Mouse (Mus musculus): ENCODE data around the gene Tbc1d25.
A peak's percentile ranks its signal among the peaks of the same experiment; 100 is the strongest.

Tbc1d25 gene

DNA sequence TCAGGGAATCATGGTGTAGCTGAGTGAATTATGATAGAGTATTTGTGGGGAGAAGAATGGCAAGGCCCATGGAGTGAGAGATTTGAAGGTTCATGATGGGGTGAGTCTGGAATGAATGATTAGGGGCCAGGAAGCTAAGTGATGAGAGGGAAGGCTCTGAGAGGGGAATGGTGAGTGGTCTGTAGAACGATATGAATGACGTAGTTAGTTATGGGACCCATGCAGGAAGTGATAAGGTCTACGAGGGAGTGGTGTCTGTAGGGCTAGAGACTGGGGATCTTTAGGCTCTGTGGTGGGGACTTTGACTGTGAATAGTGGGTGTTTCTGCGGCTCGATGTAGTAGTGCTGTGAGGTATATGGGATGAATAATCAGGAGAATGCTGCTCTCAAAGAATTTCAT, 3.7 kb upstream of the Tbc1d25 start:
- no peak for DNase-seq (ENCODE audit: low spot score in 2 of 2)

GRCm38 (mm10) chrX:8178871-8179270, 2.9 kb upstream of the Tbc1d25 start:
- no peak for DNase-seq (ENCODE audit: low spot score in 2 of 2)

GRCm38 (mm10) chrX:8175169-8175503, 845 bp downstream of the Tbc1d25 start:
- no peak for DNase-seq (ENCODE audit: low spot score in 2 of 2)

- DNase-seq (ENCODE audit: low spot score in 2 of 2), result peak; percentile 44 to 57
Observed at GRCm38 (mm10) chrX:8167716-8168647, 8.0 kb downstream of the Tbc1d25 start.

GRCm38 (mm10) chrX:8164471-8164870, 11.5 kb downstream of the Tbc1d25 start:
- no peak for DNase-seq (ENCODE audit: low spot score in 2 of 2)

DNA sequence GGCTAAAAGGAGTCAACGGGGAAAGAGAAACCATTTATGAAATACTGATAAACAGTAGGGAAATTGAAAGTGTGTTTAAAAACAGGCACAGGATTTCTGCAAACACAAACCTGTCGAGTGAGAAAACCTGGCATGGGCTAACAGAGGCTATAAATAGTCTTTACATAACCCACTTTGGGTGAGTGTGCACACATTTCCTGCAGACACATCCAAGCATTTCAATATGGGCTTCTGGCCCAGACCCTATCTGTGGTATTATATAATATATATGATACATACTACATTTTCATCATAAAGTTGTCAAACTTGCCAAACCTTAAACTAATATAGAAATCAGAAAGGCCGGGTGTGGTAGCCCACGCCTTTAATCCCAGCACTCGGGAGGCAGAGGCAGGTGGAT, 12.9 kb downstream of the Tbc1d25 start:
- no peak for DNase-seq (ENCODE audit: low spot score in 2 of 2)

- peak; percentile 86 to 90 for DNase-seq (ENCODE audit: low spot score in 2 of 2)
Observed at GRCm38 (mm10) chrX:8145153-8145991, 30.6 kb downstream of the Tbc1d25 start, which contains the start of gene Rbm3. Rbm3 (minus strand) TSS chrX:8145880.

- DNase-seq (ENCODE audit: low spot score in 2 of 2), result no peak
Observed at GRCm38 (mm10) chrX:8143750-8144149, 32.2 kb downstream of the Tbc1d25 start.

DNA sequence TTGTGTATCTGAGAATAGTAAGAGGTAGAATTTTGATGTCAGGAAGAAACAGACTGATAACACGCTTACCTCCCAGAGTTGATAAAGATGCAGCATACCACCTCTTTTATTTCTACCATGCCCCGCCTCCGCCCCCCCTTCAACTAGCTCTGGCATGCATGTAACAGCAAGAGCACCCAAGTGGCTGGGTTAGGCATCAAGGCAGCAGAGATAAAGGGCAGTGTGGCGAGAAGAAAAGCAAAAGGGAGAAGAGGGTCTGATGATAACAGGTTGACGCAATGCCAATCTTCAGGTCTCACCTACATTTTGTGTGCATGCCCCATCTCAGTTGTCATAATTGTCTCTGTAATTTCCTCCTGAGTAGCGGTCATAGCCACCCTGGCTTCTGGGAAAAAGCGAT, 33.0 kb downstream of the Tbc1d25 start:
- no peak for DNase-seq (ENCODE audit: low spot score in 2 of 2)

DNA sequence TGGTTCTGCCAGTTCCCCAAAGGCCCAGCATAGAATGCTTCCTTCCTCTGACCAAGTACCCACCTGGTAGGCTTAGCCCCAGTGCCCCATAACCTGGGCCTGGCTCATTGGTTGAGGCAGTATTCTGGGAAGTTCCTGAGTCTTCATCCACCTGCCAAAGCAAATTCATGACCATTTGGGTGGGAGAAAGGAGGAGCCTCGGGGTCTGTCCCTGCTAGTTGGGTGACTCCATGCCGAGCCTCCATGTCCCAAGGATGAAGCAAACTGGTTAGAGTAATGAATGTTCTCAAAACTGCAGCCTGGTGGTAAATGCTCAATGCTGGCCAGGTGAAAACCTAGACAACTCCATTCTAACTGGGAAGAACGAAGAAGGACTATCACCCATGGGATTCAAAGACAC, 34.9 kb downstream of the Tbc1d25 start:
- no peak for DNase-seq (ENCODE audit: low spot score in 2 of 2)

- DNase-seq (ENCODE audit: low spot score in 2 of 2), result no peak
Observed at GRCm38 (mm10) chrX:8140446-8140845, 35.5 kb downstream of the Tbc1d25 start.

- DNase-seq (ENCODE audit: low spot score in 2 of 2), result no peak
Observed at GRCm38 (mm10) chrX:8139480-8139879, 36.5 kb downstream of the Tbc1d25 start.

DNA sequence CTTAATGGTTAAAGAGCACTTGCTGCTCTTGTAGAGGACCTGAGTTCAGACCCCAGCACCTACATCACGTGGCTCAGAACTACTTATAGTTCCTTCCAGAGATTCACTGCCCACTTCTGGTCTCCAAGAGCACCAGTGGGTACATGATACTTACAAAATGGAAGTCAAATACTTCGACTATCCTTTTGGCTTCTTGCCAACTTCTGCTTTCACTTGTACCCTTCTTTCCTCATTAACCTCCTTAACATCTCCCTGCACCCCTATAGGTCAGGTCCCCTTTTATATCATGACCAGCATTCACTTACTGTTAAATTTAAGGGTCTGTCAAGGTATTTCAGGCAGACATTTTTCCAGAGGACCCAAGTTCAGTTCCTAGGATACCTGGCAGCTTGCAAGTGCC, 40.1 kb downstream of the Tbc1d25 start:
- DNase-seq (ENCODE audit: low spot score in 2 of 2), result peak in 1 of 2 experiments; percentile 43

GRCm38 (mm10) chrX:8132017-8132976, 43.7 kb downstream of the Tbc1d25 start, which contains the start of gene Wdr13:
Wdr13 (minus strand) TSS chrX:8132892.
- DNase-seq (ENCODE audit: low spot score in 2 of 2), result peak; percentile 91 to 93

GRCm38 (mm10) chrX:8131393-8131792, 44.6 kb downstream of the Tbc1d25 start:
- DNase-seq (ENCODE audit: low spot score in 2 of 2), result peak in 1 of 2 experiments; percentile 5

DNA sequence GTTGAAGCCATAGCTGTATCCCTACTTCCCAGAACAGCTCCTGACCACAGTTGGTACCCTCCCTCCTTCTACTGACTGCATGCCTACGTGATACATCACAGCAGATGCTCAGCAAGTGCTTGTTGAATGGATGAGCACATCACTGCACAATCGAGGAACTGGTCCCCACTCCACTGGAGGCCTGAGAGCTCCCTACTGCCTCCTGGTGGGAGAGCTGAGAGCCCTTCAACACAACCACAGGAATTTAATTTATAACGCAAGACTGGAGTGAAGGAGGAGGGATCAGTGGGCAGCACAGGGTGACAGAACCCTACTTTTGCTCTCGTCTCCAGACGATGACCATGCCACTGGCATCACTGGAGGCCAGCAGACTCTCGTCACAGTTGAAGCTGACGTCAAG, 50.7 kb downstream of the Tbc1d25 start:
- no peak for DNase-seq (ENCODE audit: low spot score in 2 of 2)

DNA sequence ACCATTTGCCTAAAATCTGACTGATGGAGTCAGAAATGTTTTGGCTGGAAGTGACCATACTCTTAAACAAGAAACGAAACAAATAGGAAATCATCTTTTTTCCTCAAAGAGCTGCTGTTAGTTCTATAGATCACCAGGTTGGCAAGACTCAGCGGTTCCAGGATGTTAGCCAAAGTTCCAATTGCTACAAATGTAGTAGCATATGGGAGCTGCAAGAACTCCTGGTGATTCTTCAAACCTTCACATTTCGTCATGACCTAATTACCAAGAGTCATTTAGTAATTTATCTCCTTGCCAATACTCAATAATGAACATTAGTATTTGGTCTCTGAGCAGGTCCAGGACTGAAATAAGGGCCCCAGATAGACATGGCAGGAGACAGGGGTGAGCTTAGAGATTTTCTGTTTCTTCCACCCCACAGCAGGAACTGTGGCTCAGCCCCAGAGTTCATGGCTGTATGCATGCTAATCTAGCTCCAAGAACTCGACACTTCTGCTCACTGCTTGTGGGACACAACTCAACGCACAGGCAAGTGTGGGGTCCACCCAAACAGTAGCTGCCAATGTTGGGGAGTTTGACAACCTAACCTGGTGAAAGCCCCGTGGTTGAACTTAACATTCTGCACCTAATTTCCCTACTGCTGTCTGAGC, 52.0 kb downstream of the Tbc1d25 start:
- DNase-seq (ENCODE audit: low spot score in 2 of 2), result no peak

GRCm38 (mm10) chrX:8117264-8117663, 58.7 kb downstream of the Tbc1d25 start:
- DNase-seq (ENCODE audit: low spot score in 2 of 2), result no peak

DNA sequence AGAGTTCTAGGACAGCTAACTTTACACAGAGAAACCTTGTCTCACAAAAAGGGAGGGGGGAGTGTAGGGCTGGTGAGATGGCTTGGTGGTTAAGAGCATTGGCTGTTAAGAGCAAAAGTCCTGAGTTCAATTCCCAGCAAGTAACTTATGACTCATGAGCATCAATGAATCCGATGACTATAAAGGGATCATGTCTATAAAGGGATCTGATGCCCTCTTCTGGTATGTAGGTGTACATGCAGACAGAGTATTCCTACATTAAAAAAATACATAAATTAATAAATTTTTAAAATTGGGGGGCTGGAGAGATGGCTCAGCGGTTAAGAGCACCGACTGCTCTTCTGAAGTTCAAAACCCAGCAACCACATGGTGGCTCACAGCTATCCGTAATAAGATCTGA, 60.7 kb downstream of the Tbc1d25 start:
- DNase-seq (ENCODE audit: low spot score in 2 of 2), result no peak

GRCm38 (mm10) chrX:8105019-8105418, 71.0 kb downstream of the Tbc1d25 start:
- no peak for DNase-seq (ENCODE audit: low spot score in 2 of 2)

Data from spleen, postnatal 36 days (tissue).